ENCODE assay signal across 8 mouse cellular contexts in genomic region chr7:19148875-19149541, GRCm38 (mm10). TPM values are rescaled to one million over a fixed set of nuclear protein-coding genes. Genes with fewer than 3 reads are reported as not detected.
A peak's percentile ranks its signal among the peaks of the same experiment; 100 is the strongest.
DNase-seq lines count a peak whose midpoint lies in the region; ATAC-seq and TF ChIP-seq lines count a peak whose summit lies in the region.

Qpctl (minus strand) TSS chr7:19149291.

- no peak for TF ChIP-seq CTCF in C2C12 (IDR thresholded peaks at IDR 0.05; ENCODE audit: control insufficient read depth, insufficient read depth, insufficient read length)
- no peak for TF ChIP-seq CTCF in brain, embryonic 14.5 days (IDR thresholded peaks at IDR 0.05; ENCODE audit: borderline replicate concordance, extremely low read depth, insufficient read depth, insufficient read length)
- no peak for TF ChIP-seq CTCF in liver, adult 2 months (IDR thresholded peaks at IDR 0.05; ENCODE audit: low read depth, low read length)

- peak within 1 kb of the TSS; percentile 81 for H3K27ac ChIP-seq in heart, embryonic 11.5 days (ENCODE audit: low read depth, low read length)
- H3K27ac ChIP-seq in kidney, embryonic 16.5 days (ENCODE audit: low read length) = peak within 1 kb of the TSS; percentile 94
- H3K27ac ChIP-seq in liver, adult 2 months (replicated peaks; ENCODE audit: insufficient read depth, low read depth, low read length) = peak within 1 kb of the TSS; percentile 42; the same call in 1 of the 2 replicates

- no peaks in the 10 kb centered on the region for H3K9me3 ChIP-seq in erythroblast, embryonic 14.5 days (ENCODE audit: control insufficient read depth, low read length)
- H3K9me3 ChIP-seq in heart, embryonic 11.5 days (replicated peaks; ENCODE audit: control insufficient read depth, low read length) = no peaks in the 10 kb centered on the region
- no peaks in the 10 kb centered on the region for H3K9me3 ChIP-seq in kidney, embryonic 16.5 days (ENCODE audit: low read length)

- peak; percentile 96 for ATAC-seq in heart, embryonic 11.5 days (replicated peaks; ENCODE audit: insufficient number of reproducible peaks, low FRiP score, low TSS enrichment)
- ATAC-seq in kidney, embryonic 16.5 days (ENCODE audit: low FRiP score, low TSS enrichment) = peak; percentile 97

- H3ac ChIP-seq in C2C12 (ENCODE audit: control insufficient read depth, insufficient read length, low read depth) (peak within 1 kb of the TSS; percentile 93), myocyte (ENCODE audit: control insufficient read depth, insufficient read length) (peak within 1 kb of the TSS; percentile 47)

- peak within 1 kb of the TSS; percentile 79 for H3K4me2 ChIP-seq in heart, embryonic 11.5 days
- peak within 1 kb of the TSS; percentile 85 for H3K4me2 ChIP-seq in kidney, embryonic 16.5 days (replicated peaks; ENCODE audit: low read depth, low read length)
- H3K4me2 ChIP-seq in myocyte (ENCODE audit: low read depth) = peak within 1 kb of the TSS; percentile 95

- H3K4me1 ChIP-seq in erythroblast, embryonic 14.5 days (ENCODE audit: control insufficient read depth) = peaks cover 50% of the 10 kb centered on the region
- H3K4me1 ChIP-seq in heart, embryonic 11.5 days (ENCODE audit: control insufficient read depth, insufficient read depth, low read length) = peaks cover 14% of the 10 kb centered on the region
- peaks cover 17% of the 10 kb centered on the region for H3K4me1 ChIP-seq in kidney, embryonic 16.5 days (ENCODE audit: insufficient read depth, low read length)
- no peaks in the 10 kb centered on the region for H3K4me1 ChIP-seq in liver, adult 2 months (ENCODE audit: control insufficient read depth, insufficient read depth, low read length)

- peak within 1 kb of the TSS; percentile 81 for H3K9ac ChIP-seq in heart, embryonic 11.5 days (ENCODE audit: low read depth, low read length)
- H3K9ac ChIP-seq in kidney, embryonic 16.5 days (replicated peaks; ENCODE audit: low read length) = peak within 1 kb of the TSS; percentile 85
- peak within 1 kb of the TSS; percentile 80 for H3K9ac ChIP-seq in liver, adult 2 months (ENCODE audit: low read depth, low read length)

- peak; percentile 100 for DNase-seq in brain, embryonic 14.5 days (ENCODE audit: low read depth)
- DNase-seq in liver, adult 2 months (ENCODE audit: extremely low read depth, low read depth, low spot score) = peak; percentile 98
- DNase-seq in splenic B cell, adult 2 months (ENCODE audit: low read depth, low spot score) = peak; percentile 99

- peaks cover 17% of the 10 kb centered on the region for H3K79me3 ChIP-seq in C2C12 (ENCODE audit: low read depth)

- H3K4me3 ChIP-seq in C2C12 (ENCODE audit: insufficient read depth, poor library complexity, severe bottlenecking) (peak within 1 kb of the TSS; percentile 75), myocyte (peak within 1 kb of the TSS; percentile 79)
- peak within 1 kb of the TSS; percentile 81 for H3K4me3 ChIP-seq in erythroblast, embryonic 14.5 days (replicated peaks)
- peak within 1 kb of the TSS; percentile 70 for H3K4me3 ChIP-seq in heart, embryonic 11.5 days (ENCODE audit: low read depth, low read length)
- peak within 1 kb of the TSS; percentile 86 for H3K4me3 ChIP-seq in kidney, embryonic 16.5 days (ENCODE audit: low read length)
- H3K4me3 ChIP-seq in liver, adult 2 months (ENCODE audit: insufficient read depth, low read depth, low read length) = peak within 1 kb of the TSS; percentile 79

- H3K79me2 ChIP-seq in C2C12 (ENCODE audit: control insufficient read depth, insufficient read depth) (peaks cover 39% of the 10 kb centered on the region), myocyte (ENCODE audit: control insufficient read depth, insufficient read depth) (peaks cover 17% of the 10 kb centered on the region)
- H3K79me2 ChIP-seq in liver, adult 2 months (ENCODE audit: control insufficient read depth, insufficient read depth, low read length) = 0 out of 2 replicates have a peak, but pooled peaks cover 2% of the 10 kb centered on the region

- H3K27me3 ChIP-seq in C2C12 (ENCODE audit: control insufficient read depth, insufficient read depth, insufficient read length) (no peaks in the 10 kb centered on the region), myocyte (ENCODE audit: control insufficient read depth, insufficient read depth, insufficient read length) (no peaks in the 10 kb centered on the region)
- H3K27me3 ChIP-seq in erythroblast, embryonic 14.5 days (ENCODE audit: control insufficient read depth) = peaks cover 13% of the 10 kb centered on the region
- H3K27me3 ChIP-seq in heart, embryonic 11.5 days (ENCODE audit: control insufficient read depth, insufficient read depth, low read length) = no peaks in the 10 kb centered on the region
- no peaks in the 10 kb centered on the region for H3K27me3 ChIP-seq in kidney, embryonic 16.5 days (ENCODE audit: insufficient read depth, low read length)
- H3K27me3 ChIP-seq in liver, adult 2 months (ENCODE audit: control insufficient read depth, insufficient read depth, low read length) = no peaks in the 10 kb centered on the region
- no peaks in the 10 kb centered on the region for H3K27me3 ChIP-seq in splenic B cell, adult 2 months (ENCODE audit: control insufficient read depth, insufficient read depth, low read length, poor library complexity, severe bottlenecking)

- peak; percentile 31; the same call in 1 of the 2 replicates for TF ChIP-seq POLR2A in brain, embryonic 14.5 days (IDR thresholded peaks at IDR 0.05; ENCODE audit: borderline replicate concordance, extremely low read depth, insufficient read depth, insufficient read length, poor library complexity, severe bottlenecking)
- peak; percentile 49; the same call in 1 of the 2 replicates for TF ChIP-seq POLR2A in liver, adult 2 months (IDR thresholded peaks at IDR 0.05; ENCODE audit: extremely low read depth, insufficient read depth, low read length)
- TF ChIP-seq POLR2A in myocyte (IDR thresholded peaks at IDR 0.05; ENCODE audit: insufficient read length, low read depth) = peak; percentile 76

- H3K36me3 ChIP-seq in C2C12 (ENCODE audit: control insufficient read depth, insufficient read depth) (peaks cover 10% of the 10 kb centered on the region), myocyte (ENCODE audit: control insufficient read depth, insufficient read depth) (peaks cover 4% of the 10 kb centered on the region)
- H3K36me3 ChIP-seq in erythroblast, embryonic 14.5 days (ENCODE audit: control insufficient read depth) = peaks cover 35% of the 10 kb centered on the region
- peaks cover 20% of the 10 kb centered on the region for H3K36me3 ChIP-seq in heart, embryonic 11.5 days (ENCODE audit: control insufficient read depth, insufficient read depth, low read length)
- peaks cover 25% of the 10 kb centered on the region for H3K36me3 ChIP-seq in kidney, embryonic 16.5 days (ENCODE audit: insufficient read depth, low read length)
- H3K36me3 ChIP-seq in liver, adult 2 months (ENCODE audit: control insufficient read depth, insufficient read depth, low read length) = peaks cover 7% of the 10 kb centered on the region; the same call in 1 of the 2 replicates
- no peaks in the 10 kb centered on the region; the same call in 1 of the 2 replicates for H3K36me3 ChIP-seq in splenic B cell, adult 2 months (ENCODE audit: control insufficient read depth, insufficient read depth, low read length, poor library complexity, severe bottlenecking)

- under 1% methylated on average over 43 of the region's 43 CpGs for WGBS in heart, embryonic 11.5 days (ENCODE audit: insufficient replicate concordance)
- WGBS in kidney, embryonic 16.5 days = under 1% methylated on average over 43 of the region's 43 CpGs
- under 1% methylated on average over 43 of the region's 43 CpGs for WGBS in liver, adult 2 months

TF ChIP-seq in C2C12, 6 proteins besides CTCF, POLR2A, EP300 and RAD21:
- TF ChIP-seq CEBPB (IDR thresholded peaks at IDR 0.05; ENCODE audit: low read depth) (no peak), MYOD1 (IDR thresholded peaks at IDR 0.05; ENCODE audit: control insufficient read depth, insufficient read length, low read depth) (peak; percentile 14)

TF ChIP-seq in myocyte, 11 proteins besides CTCF, POLR2A, EP300 and RAD21:
- TF ChIP-seq E2F4 (IDR thresholded peaks at IDR 0.05; ENCODE audit: insufficient read depth) (no peak), MYOD1 (IDR thresholded peaks at IDR 0.05; ENCODE audit: control insufficient read depth in 1 of 3, insufficient read length in 2 of 3, low read depth in 2 of 3) (peak in 2 of 3 experiments; percentile 51 to 72), MYOG (IDR thresholded peaks at IDR 0.05; ENCODE audit: control insufficient read depth in 1 of 3, insufficient read depth in 1 of 3, insufficient read length in 2 of 3, low read depth in 2 of 3) (peak in 2 of 3 experiments; percentile 59 to 79)
TF ChIP-seq in myocyte: peak in this region for 2.

RNA-seq across cellular contexts. Expression of gene Qpctl, which starts in this region (rescaled TPM):
- 12.3 TPM for polyA plus RNA-seq in C2C12 (2012; fragmentation: generic; extraction: Trizol)
- polyA plus RNA-seq in brain, embryonic 14.5 days (2012; rRNA removed) = 18.3 and 20.8 TPM in 2 replicates
- 0.61 and 0.66 TPM in 2 replicates for polyA plus RNA-seq in erythroblast, embryonic 14.5 days (2012)
- 6.4 and 7.6 TPM in 2 replicates for polyA plus RNA-seq in heart, embryonic 11.5 days (2014; fragmentation: Nextera tagmentation; extraction: Ambion mirVana)
- polyA plus RNA-seq in kidney, embryonic 16.5 days (2015; fragmentation: Nextera tagmentation; extraction: Ambion mirVana) = 15.1 and 16.1 TPM in 2 replicates
- total RNA-seq in liver, adult 2 months (2014; rRNA removed) = 4.3 and 6.3 TPM in 2 replicates
- polyA plus RNA-seq in liver, adult 2 months (2012; rRNA removed) = 8.9 and 11.7 TPM in 2 replicates
- 7.7 TPM for polyA plus RNA-seq in myocyte (2012; fragmentation: generic; extraction: Trizol)

Comparison
In these comparisons a context has a peak if more than half of its experiments do, and no peak if none do; other contexts are left out.
1. Peak in every context shown above with its lines: DNase-seq, ATAC-seq, H3K4me3 ChIP-seq and H3K27ac ChIP-seq.
2. H3K27ac ChIP-seq: peak in every context shown above with its lines; median percentile 94 in kidney, embryonic 16.5 days; 81 in heart, embryonic 11.5 days; 42 in liver, adult 2 months.